Mouse (Mus musculus): ENCODE results near the gene Sfswap.

Gene Sfswap

DNA sequence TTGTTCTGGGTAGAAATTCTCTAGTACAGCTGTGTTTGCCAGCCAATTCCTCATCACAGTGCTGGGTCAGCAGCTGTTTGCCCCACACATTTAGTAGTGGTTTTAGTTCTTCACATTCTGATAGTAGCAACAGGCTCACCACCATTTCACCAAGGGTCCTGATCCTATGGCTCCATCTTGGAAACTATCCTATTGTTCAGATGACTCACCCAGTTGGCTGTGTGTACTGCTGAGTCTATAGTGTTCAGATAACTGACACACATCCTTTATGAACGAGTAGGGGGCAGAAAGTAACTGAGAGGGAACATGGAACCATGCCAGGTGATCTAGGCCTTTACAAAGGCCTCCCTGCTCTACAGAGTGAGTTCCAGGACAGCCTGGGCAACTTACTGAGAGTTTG lies 28.6 kb downstream of the Sfswap start:
- DNase-seq = no peak

- DNase-seq = no peak
These were observed 32.7 kb downstream of the Sfswap start for GRCm38 (mm10) chr5:129533731-129534130.

DNA sequence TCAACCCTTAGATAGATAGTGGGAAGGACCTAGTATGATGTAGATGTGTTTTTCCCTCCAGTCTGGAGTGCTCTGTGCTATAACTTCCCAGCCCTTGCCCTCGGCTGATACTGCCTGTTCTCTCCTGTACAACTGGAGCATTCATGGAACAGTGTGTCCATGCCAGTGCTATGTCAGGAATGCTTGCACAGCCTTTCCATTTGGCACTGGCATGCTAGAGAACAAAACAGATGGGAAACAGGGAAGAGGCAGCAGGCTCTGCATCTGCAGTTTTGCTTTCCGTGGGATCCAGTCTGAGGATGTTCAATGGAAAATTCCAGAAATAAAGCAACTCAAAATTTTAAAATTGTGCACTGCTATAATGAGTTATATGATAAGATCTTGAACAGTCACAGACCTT lies 33.5 kb downstream of the Sfswap start:
- DNase-seq = no peak

DNA sequence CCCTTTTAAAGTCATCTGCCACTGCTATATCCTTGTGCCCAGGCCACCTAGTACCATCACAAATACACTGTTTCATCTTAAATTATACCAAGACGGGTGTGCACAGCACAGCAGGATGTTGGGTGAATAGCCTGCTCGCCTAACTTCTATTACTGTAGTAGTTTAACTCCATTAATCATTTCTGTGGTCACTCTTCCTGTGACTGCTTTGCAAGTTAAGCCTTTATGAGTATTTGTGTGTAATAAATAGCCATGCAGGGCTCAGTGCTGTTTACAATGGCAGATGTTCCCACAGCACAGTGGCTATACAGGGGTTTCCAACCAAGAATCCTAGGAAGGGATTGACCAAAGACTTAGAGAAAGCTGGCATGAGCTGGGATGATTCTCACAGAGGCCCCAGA lies 34.0 kb downstream of the Sfswap start:
- DNase-seq = no peak

DNA sequence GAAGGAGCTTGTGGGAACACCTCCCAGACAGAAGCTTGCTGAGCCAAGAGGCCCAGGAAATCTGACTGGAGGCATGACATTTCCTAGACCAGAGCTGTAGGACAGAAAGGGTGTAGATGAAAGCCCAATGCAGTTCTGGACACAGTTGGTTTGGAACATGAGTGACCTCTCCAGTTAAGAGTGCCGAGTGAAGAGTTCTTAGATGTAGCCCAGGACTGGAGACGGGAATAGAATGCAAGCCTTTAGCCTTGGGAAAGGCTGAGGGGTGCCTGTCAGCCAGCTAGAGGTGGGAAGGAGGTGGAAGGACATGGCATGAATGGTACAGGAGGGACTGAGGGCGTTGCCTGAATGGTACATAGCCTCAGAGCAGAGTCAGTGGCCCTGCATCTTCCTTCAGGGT lies 34.4 kb downstream of the Sfswap start:
- DNase-seq = no peak

DNA sequence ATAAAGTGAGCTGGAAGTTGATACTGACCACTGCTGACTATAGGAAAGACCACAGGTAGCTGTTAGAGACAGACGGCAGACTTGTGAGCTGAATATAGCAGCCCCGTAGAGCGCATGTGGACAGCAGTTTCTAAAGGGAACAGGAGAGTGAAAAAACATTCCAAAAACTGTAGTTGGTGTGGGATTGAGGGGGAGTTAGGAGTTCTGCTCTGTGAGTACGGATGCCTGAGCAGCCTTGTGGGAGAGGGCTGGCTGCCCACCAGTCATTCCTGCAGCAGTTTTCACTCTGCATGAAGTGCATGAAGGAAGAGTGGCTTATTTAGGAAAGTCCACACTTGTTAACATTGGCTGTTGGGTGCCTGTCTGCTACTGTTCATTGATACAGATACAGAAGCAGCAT lies 37.8 kb downstream of the Sfswap start:
- no peak for DNase-seq

DNA sequence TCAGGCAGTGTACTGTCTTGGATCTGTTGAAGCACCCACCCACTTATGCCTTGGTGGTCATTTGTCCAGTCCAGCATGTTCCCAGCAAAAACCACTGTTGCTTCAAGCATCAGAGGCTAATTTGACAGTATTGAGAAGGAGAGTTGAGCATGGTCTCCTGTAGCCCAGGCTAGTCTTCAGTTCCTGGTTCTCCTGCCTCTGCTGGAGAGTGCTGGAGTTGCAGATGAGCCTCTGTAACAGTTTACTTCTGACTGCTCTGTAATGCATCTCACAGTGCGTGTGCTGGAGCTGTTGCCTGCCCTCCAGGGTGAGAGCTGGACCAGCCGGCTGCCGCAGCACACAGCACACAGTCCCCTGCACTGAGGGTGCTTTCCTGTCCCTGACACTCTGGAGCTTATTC lies 41.2 kb downstream of the Sfswap start:
- peak in 1 of 2 experiments; percentile 26 for DNase-seq

DNA sequence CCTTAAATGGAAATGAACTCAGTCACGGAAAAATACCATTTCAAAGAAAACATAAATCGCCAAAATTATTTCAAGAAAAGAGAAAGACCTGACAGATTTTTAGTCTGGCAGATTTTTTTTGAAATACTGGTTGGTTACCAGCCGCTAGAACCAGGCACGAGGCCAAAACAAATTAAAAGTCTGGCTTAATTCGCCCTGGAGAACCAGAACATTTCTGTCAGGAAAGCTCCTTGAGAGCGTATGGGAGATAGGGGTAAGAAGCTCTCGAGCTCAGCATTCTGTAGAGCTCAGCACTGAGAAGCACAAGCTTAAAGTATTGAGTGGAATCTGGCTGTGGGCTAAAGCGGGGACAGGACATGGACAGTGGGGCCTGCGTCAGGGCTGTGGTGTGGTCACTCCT lies 44.8 kb downstream of the Sfswap start:
- DNase-seq = peak in 1 of 2 experiments; percentile 19

DNA sequence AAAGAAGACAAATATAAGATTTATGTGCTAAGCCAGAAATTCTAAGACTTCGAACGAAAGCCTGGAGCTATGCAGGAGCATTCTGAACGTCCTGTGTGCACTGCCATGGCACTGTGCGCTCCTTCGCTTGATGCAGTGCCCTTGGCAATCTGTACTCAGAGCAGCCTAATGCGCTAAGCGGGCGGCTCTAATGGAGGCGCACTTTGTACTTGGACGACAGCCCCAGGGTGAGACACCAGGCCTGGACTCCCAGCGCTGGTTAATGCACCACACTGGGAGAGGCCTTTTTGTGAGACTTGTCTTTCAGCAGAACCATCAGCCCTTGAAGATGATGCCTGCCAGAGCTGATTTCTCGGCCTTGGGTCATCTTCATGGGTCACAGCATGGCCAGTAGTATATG lies 48.7 kb downstream of the Sfswap start:
- DNase-seq = no peak

DNA sequence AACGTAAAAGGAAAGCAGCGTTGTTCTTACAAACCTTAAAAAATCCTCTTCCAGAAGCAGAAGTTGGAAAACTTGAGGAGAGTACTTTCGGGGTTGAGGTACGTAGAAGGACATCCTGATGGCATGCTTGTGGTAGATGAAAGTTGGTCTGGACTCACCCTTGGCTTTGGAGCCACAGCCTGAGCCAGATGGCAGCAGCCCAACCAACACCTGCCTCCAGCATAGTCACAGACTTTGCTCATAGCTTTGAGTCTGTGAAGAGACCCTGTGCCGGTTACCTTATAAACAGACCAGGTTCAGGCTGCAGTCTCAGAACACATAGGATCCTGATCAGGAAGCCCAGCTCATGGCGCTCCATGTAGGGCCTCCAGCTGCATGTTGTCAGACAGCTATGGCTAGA lies 49.8 kb downstream of the Sfswap start:
- no peak for DNase-seq

- no peak for DNase-seq
These were observed 51.0 kb downstream of the Sfswap start for GRCm38 (mm10) chr5:129551991-129552390.

GRCm38 (mm10) chr5:129553642-129554041 lies 52.6 kb downstream of the Sfswap start:
- no peak for DNase-seq

GRCm38 (mm10) chr5:129558591-129558990 lies 57.6 kb downstream of the Sfswap start:
- no peak for DNase-seq

DNA sequence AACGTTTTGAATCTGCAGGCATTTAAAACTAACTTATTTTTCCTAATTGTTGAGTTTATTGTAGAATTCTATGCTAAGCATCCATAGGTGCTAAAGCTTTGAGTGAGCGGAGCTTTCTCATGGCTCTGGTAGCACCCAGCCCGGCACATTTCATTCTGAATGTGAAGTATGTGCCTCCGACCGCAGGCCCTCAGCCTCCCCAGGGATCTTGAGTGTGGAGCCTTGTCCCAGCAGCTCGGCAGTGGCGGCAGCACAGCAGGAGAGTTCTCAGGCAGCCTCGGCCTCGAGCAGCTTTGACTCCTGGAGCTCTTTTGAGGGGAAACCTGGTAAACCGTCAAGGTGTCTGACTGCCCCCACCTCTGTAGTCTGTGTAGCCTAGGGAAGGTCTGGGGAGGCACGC lies 58.3 kb downstream of the Sfswap start:
- DNase-seq = no peak

DNA sequence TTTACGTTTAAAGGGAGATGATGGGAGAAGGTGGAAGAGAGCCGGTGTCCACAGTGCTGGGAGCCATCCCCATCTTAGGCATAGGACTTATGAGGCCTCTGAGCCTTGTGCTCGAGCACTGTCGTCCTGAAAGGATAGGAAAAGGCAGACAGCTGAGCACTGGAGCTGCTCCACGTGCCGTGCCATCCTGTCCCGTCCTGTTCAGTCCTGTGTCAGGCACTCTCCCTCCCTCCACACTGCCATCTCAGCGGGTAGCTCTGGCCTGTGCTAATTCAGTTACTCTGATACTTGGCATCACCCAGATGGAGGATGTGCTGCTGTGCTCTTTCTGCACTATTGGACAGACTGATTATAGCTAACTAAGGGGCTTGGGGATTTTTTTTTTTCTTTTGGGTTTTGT lies 61.3 kb downstream of the Sfswap start:
- no peak for DNase-seq

GRCm38 (mm10) chr5:129568596-129568995 lies 67.6 kb downstream of the Sfswap start:
- DNase-seq = no peak

- DNase-seq = no peak
These were observed 77.2 kb downstream of the Sfswap start for GRCm38 (mm10) chr5:129578201-129578600.

GRCm38 (mm10) chr5:129580046-129580445 lies 79.0 kb downstream of the Sfswap start:
- no peak for DNase-seq

GRCm38 (mm10) chr5:129580572-129580971 lies 79.6 kb downstream of the Sfswap start:
- DNase-seq = no peak

- no peak for DNase-seq
These were observed 80.0 kb downstream of the Sfswap start for GRCm38 (mm10) chr5:129581015-129581414.

GRCm38 (mm10) chr5:129583331-129583730 lies 82.3 kb downstream of the Sfswap start:
- DNase-seq = peak in 1 of 2 experiments; percentile 26

- peak; percentile 90 to 92 for DNase-seq
These were observed 83.0 kb downstream of the Sfswap start, which contains the start of gene Mmp17 for GRCm38 (mm10) chr5:129583761-129584582. Mmp17 (plus strand) TSS chr5:129584169.

DNA sequence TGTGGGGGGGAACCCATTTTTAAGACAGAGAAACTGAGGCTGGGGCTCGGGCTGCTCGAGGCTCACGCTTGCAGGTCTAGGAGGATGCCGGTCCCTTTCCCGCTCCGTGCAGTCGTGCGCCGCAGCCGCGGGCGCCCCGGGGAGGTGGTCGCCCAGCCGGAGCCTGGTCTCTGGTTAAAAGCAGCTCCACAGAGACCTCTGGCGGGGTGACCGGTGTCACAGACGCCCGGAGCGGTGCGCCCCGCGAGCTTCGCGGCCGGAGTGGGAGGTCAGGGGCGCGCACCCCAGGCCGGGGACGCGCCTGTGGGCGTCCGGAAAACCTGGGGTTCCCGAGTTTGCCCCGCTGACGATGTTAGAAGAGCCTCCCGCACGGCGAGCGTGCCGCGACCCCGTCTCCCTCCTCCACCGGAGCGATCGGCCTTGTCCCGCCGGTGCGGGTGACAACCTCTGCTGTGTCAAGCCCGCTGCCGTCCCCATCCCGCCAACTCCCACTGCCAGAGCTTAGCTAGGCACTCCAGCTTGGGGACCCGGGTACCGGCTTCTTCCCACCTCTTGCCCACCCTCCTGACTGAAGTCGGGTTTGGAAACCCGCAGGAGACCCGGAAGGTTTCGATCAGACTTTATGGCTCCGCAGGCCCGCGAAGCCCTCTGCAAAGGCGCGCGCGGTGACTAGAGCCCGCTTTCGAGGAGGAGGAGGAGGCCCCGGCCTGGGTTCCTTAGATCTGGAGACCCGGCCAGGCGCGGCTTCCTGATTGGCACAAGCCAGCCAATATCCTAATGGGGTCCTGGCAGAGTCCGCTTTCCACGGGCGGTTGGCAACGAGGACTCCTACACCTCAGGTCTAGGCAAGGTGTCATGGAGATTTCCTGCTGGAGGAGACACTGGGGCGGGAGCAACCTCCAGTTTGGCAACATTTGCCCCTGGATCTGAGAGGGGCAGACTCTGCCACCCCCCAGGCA lies 83.8 kb downstream of the Sfswap start:
- DNase-seq = peak; percentile 47 to 60

GRCm38 (mm10) chr5:129586016-129586415 lies 85.0 kb downstream of the Sfswap start:
- DNase-seq = peak; percentile 91 to 94

Data from cerebellum, postnatal 14 days (tissue).